Mouse (Mus musculus) ES-Bruce4 (cell line): Measurements from ENCODE around the gene Grk6. TPM values are rescaled to one million over a fixed set of nuclear protein-coding genes. Genes with fewer than 3 reads are reported as not detected.
A peak's percentile ranks its signal among the peaks of the same experiment; 100 is the strongest.

Experiments used
- H3K27ac ChIP-seq: 2 replicates; pipeline ENCODE4 v1.5.1; 2012; ENCODE audit warnings: low read length, inconsistent platforms; ENCODE audit not compliant: insufficient read depth
- H3K27me3 ChIP-seq: 2 replicates; pipeline ENCODE4 v1.6.1; 2012; ENCODE audit warnings: mild to moderate bottlenecking, low read length, inconsistent platforms; ENCODE audit not compliant: control insufficient read depth, poor library complexity, insufficient read depth, severe bottlenecking
- H3K36me3 ChIP-seq: 2 replicates; pipeline ENCODE4 v1.6.1; 2012; ENCODE audit warnings: inconsistent platforms, mild to moderate bottlenecking, low read length, moderate library complexity; ENCODE audit not compliant: control insufficient read depth, poor library complexity, insufficient read depth, severe bottlenecking
- H3K4me1 ChIP-seq: one replicate; pipeline ENCODE4 v1.8.1; 2011; ENCODE audit warnings: low read length; ENCODE audit not compliant: control insufficient read depth, insufficient read depth
- H3K4me3 ChIP-seq: 2 replicates; pipeline ENCODE4 v1.5.1; 2011; ENCODE audit warnings: low read depth, mild to moderate bottlenecking, low read length
- H3K9ac ChIP-seq: 2 replicates; pipeline ENCODE4 v1.6.1; 2012; ENCODE audit warnings: low read depth, mild to moderate bottlenecking, inconsistent platforms; ENCODE audit not compliant: poor library complexity, severe bottlenecking
- H3K9me3 ChIP-seq: replicated peaks from 2 replicates; pipeline ENCODE4 v1.6.1; 2012; ENCODE audit warnings: mild to moderate bottlenecking, low read length, inconsistent platforms; ENCODE audit not compliant: control insufficient read depth, poor library complexity, insufficient read depth, severe bottlenecking
- CTCF ChIP-seq: IDR thresholded peaks from one replicate; pipeline ENCODE4 v1.8.1; 2011; ENCODE audit warnings: low read depth, low read length
- EP300 ChIP-seq: IDR thresholded peaks from 2 replicates; pipeline ENCODE4 v1.6.1; 2011; ENCODE audit warnings: low read depth, low read length; ENCODE audit not compliant: insufficient read depth
- POLR2A ChIP-seq: IDR thresholded peaks from one replicate; pipeline ENCODE4 v1.8.1; 2011; ENCODE audit warnings: low read length; ENCODE audit not compliant: insufficient read depth
- polyA plus RNA-seq: library from polyadenylated mRNA; stranded (reverse); fragments of >200 nt; gene quantifications from 2 replicates; pipeline ENCODE4 v1.2.4, GENCODE M21; 2011; ENCODE audit warnings: low read depth; ENCODE audit not compliant: missing spikeins, insufficient read depth, insufficient read length

Grk6 gene
- polyA plus RNA-seq, 1 experiment, result 58.2 TPM

DNA sequence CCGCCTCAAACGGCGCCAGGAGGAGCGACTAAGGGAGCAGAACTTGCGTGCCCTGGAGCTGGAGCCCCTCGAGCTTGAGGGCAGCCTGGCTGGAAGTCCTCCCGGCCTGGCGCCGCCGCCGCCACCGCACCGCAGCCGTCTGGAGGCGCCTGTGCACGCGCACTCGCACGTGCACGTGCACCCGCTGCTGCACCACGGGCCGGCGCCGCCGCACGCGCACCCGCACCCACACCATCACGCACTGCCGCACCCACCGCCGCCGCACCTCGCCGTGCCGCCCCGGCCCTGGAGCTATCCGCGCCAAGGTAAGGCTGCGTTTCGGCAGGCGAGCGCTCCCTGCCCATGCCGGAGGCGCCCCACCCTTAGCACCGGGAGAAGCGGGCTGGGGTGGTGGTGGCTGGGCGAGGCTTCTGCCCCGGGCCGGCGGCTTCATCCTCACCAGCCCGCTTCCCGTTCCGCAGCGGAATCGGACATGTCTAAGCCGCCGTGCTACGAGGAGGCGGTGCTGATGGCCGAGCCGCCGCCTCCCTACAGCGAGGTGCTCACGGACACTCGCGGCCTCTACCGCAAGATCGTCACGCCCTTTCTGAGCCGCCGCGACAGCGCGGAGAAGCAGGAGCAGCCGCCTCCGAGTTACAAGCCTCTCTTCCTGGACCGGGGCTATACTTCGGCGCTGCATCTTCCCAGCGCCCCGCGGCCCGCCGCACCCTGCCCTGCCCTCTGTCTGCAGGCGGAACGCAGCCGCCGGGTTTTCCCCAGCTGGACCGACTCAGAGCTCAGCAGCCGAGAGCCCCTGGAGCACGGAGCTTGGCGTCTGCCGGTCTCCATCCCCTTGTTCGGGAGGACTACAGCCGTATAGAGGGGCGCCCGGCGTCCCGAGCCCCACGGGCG, 27.5 kb downstream of the Grk6 start:
- H3K27me3 ChIP-seq, result no peaks in the 10 kb centered on the region
- H3K4me3 ChIP-seq, result peak overlapping the region; percentile 93
- no peaks in the 10 kb centered on the region for H3K36me3 ChIP-seq
- H3K9me3 ChIP-seq, result no peaks in the 10 kb centered on the region
- peak overlapping the region; percentile 79 for H3K9ac ChIP-seq
- H3K27ac ChIP-seq, result no peak overlapping the region
- no peaks in the 10 kb centered on the region for H3K4me1 ChIP-seq
- no peak for TF ChIP-seq POLR2A
- TF ChIP-seq EP300, result no peak
- TF ChIP-seq CTCF, result no peak

DNA sequence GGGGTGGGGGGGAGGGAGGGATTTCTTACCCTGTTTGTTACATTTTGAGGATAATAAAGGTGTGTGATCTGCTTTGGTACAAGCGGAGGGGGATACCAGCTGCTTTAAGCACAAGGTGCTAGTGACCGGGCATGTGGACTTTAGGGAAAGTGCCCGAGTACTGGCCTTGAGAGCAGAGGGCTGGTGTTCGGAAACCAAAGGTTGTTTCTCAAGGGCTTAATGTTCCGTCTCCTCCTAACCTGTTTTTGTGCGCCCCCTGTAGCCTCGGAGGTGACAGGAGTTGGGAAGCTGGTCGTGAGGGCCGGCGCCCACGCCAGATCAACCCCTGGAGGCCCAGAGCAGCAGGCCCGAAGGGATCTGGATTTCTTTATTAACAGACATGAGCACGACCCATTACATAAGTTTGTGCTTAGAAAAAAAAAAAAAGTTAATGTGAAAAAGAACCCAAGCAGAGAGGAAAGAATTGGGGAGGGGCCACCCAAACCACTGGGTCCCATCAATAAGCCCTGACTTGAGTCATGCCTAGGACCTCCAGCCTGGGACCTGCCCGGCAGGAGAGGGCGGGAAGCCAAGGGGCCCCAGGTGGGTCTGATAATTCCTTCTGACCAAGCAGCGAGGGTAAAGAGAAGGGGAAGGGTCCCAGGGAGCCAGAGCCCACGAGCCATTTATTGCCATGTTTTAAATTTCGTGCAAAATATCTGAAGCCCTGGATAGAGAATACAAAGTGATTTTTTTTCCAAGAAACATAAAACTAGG, 28.4 kb downstream of the Grk6 start:
- TF ChIP-seq POLR2A, result no peak
- peak; percentile 45 for TF ChIP-seq CTCF
- no peak for TF ChIP-seq EP300
- H3K27ac ChIP-seq, result no peak overlapping the region

DNA sequence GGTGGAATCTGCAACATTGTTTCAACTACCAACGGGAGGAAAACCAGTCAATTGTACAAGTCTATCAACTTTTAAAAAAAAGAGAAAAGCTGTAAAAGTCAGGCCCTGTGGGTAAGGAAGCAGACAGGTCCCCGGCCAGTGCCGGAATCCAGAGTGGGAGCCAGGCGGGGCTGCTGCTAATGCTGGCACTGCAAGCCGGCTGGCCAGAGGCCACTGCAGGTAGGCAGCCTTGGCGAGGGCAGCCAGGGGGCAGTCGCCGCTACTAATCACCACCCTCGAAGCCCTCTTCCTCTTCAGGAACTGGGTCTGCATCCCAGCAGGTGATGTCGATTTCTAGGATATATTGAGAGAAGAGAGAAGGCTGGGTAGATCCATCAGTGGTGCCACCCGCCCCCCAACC, 29.1 kb downstream of the Grk6 start:
- H3K36me3 ChIP-seq, result no peaks in the 10 kb centered on the region
- no peaks in the 10 kb centered on the region for H3K27me3 ChIP-seq
- H3K9ac ChIP-seq, result no peak overlapping the region
- no peaks in the 10 kb centered on the region for H3K9me3 ChIP-seq
- H3K27ac ChIP-seq, result no peak overlapping the region
- TF ChIP-seq POLR2A (no peak), CTCF (no peak), EP300 (no peak)
- no peaks in the 10 kb centered on the region for H3K4me1 ChIP-seq
- H3K4me3 ChIP-seq, result no peak overlapping the region

More for the DNA sequence above, 28.4 kb downstream of the Grk6 start:
- Histone ChIP-seq H3K36me3 (no peaks in the 10 kb centered on the region), H3K4me3 (peak overlapping the region; percentile 93), H3K4me1 (no peaks in the 10 kb centered on the region), H3K9ac (peak overlapping the region; percentile 79), H3K27me3 (no peaks in the 10 kb centered on the region), H3K9me3 (no peaks in the 10 kb centered on the region)

DNA sequence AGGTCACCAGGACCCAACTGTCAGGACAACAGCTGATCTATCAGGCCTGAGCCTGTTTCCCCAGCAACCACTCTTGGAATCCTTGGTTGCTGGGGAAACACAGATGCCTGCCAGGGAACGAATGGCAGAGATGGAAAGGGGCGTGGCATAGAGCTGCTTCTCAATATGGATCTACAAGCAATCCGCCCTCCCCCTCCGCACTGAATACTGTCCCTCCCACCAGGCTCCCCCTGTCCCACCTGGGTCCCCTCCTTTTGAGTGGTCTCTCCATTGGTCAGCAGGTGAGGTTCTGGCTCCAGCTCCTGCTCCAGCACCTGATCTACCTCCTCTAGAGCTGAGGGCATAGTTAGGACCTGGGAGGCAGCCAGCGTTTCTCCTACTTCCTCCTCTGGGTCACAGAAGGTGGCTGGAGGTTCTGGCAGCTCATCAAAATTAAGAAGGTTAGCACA, 29.8 kb downstream of the Grk6 start:
- Histone ChIP-seq H3K27me3 (no peaks in the 10 kb centered on the region), H3K4me3 (no peak overlapping the region), H3K27ac (no peak overlapping the region), H3K9me3 (no peaks in the 10 kb centered on the region), H3K4me1 (no peaks in the 10 kb centered on the region), H3K9ac (no peak overlapping the region), H3K36me3 (no peaks in the 10 kb centered on the region)
- TF ChIP-seq POLR2A (no peak), EP300 (no peak), CTCF (no peak)

DNA sequence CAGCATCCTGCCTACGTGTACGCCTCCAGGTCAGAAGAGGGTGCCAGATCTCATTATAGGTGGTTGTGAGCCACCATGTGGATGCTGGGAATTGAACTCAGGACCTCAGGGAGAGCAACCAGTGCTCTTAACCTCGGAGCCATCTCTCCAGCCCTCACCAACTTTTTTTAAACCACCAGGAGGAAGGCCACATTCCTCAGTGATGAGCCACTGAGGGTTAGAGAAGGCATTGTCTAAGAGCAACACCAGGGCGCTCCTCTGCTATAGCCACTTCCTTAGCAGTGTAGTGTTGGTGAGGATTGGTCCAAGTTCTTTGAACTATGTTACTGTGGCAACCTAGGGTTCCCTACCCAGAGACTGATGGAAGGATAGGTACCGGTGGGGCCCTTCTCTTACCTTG, 30.9 kb downstream of the Grk6 start:
- Histone ChIP-seq H3K4me1 (no peaks in the 10 kb centered on the region), H3K9me3 (no peaks in the 10 kb centered on the region), H3K27me3 (no peaks in the 10 kb centered on the region), H3K4me3 (no peak overlapping the region), H3K36me3 (no peaks in the 10 kb centered on the region), H3K27ac (no peak overlapping the region), H3K9ac (no peak overlapping the region)
- TF ChIP-seq POLR2A, result no peak

DNA sequence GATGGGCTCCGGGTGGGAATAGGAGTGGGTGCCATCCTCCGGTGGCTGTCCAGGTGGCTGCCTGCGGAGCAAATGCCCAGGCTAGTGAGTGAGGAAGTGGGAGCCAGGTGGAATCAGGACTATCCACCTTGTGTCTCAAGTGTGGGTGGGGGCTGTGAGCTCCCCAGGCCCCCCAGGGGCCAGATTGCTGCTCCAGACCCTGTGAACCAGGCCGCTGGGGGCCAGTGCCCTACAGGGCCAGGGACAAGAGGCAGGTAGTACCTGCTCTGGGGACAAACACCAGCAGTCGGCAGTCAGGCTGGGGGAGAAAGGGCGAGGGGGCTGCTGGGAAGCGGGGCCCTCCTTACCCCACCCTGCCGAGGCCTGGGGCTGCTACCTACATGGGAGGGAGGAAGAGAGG, 31.4 kb downstream of the Grk6 start:
- TF ChIP-seq POLR2A, result no peak
- TF ChIP-seq CTCF, result no peak
- no peak for TF ChIP-seq EP300

More for the DNA sequence above, 31.4 kb downstream of the Grk6 start:
- no peaks in the 10 kb centered on the region for H3K27me3 ChIP-seq
- H3K4me3 ChIP-seq, result no peak overlapping the region
- H3K9me3 ChIP-seq, result no peaks in the 10 kb centered on the region
- no peaks in the 10 kb centered on the region for H3K36me3 ChIP-seq
- no peak overlapping the region for H3K27ac ChIP-seq
- no peaks in the 10 kb centered on the region for H3K4me1 ChIP-seq
- H3K9ac ChIP-seq, result no peak overlapping the region
